Mouse (Mus musculus) MEL (cell line): ENCODE measurements at regions not wholly inside any gene's neighbourhood (a gene's known extent, or its start where the extent isn't known, plus 50 kb on each side); places are given as distances from the start of the nearest gene placed in this dataset.

ENCODE experiments used
- DNase-seq: peaks from one replicate; pipeline ENCODE4 v3.0.0; 2011; ENCODE audit warnings: low read depth, low spot score
- H3K27ac ChIP-seq: 2 replicates; pipeline ENCODE4 v1.5.1; 2012; ENCODE audit warnings: low read depth, mild to moderate bottlenecking, control low read depth, low read length, moderate library complexity; ENCODE audit not compliant: control insufficient read depth
- H3K27me3 ChIP-seq, 2 experiments: fragments of 150-350 bp in 1 of 2; sonication (generic) in 1 of 2; 2 replicates each; pipeline ENCODE4 v1.6.1; 2012; ENCODE audit warnings: low read length in 2 of 2, mild to moderate bottlenecking in 2 of 2, improper control_type of control experiment in 1 of 2, moderate library complexity in 1 of 2; ENCODE audit not compliant: insufficient read depth in 2 of 2, control insufficient read depth in 1 of 2
- H3K36me3 ChIP-seq, 2 experiments: 2 replicates each; pipeline ENCODE4 v1.6.1; 2012 to 2014; ENCODE audit warnings: low read length in 2 of 2, improper control_type of control experiment in 1 of 2, inconsistent platforms in 1 of 2, mild to moderate bottlenecking in 1 of 2; ENCODE audit not compliant: insufficient read depth in 2 of 2, control insufficient read depth in 1 of 2
- H3K4me1 ChIP-seq, 2 experiments: fragments of 150-350 bp in 1 of 2; sonication (generic) in 1 of 2; 2 replicates each; pipeline ENCODE4 v1.6.1; 2012; ENCODE audit warnings: low read length in 2 of 2, improper control_type of control experiment in 1 of 2, mild to moderate bottlenecking in 1 of 2; ENCODE audit not compliant: insufficient read depth in 2 of 2, control insufficient read depth in 1 of 2
- H3K4me3 ChIP-seq, 2 experiments: fragments of 150-350 bp in 1 of 2; sonication (generic) in 1 of 2; 2 replicates each; pipeline ENCODE4 v1.5.1; 2012; ENCODE audit warnings: low read depth in 2 of 2, low read length in 2 of 2, mild to moderate bottlenecking in 2 of 2, moderate library complexity in 2 of 2, control low read depth in 1 of 2, improper control_type of control experiment in 1 of 2; ENCODE audit not compliant: control insufficient read depth in 1 of 2, insufficient read depth in 1 of 2
- H3K79me2 ChIP-seq: 2 replicates; pipeline ENCODE4 v1.6.1; 2012; ENCODE audit warnings: mild to moderate bottlenecking, low read length, moderate library complexity; ENCODE audit not compliant: control insufficient read depth, poor library complexity, insufficient read depth
- H3K9ac ChIP-seq: 2 replicates; pipeline ENCODE4 v1.6.1; 2012; ENCODE audit warnings: low read depth, mild to moderate bottlenecking, control low read depth, low read length, moderate library complexity; ENCODE audit not compliant: control insufficient read depth, poor library complexity, severe bottlenecking
- H3K9me3 ChIP-seq: fragments of 150-350 bp; sonication (generic); replicated peaks from 2 replicates; pipeline ENCODE4 v1.6.1; 2012; ENCODE audit warnings: mild to moderate bottlenecking, low read length, improper control_type of control experiment, moderate library complexity; ENCODE audit not compliant: insufficient read depth
- CHD1 ChIP-seq: IDR thresholded peaks from 2 replicates; pipeline ENCODE4 v1.6.1; 2012; ENCODE audit warnings: low read depth, mild to moderate bottlenecking, inconsistent platforms, low read length, improper control_type of control experiment
- CHD2 ChIP-seq: IDR thresholded peaks from 2 replicates; pipeline ENCODE4 v1.6.1; 2011; ENCODE audit warnings: low read length, improper control_type of control experiment
- ELF1 ChIP-seq: IDR thresholded peaks from 2 replicates; pipeline ENCODE4 v1.6.1; 2014; ENCODE audit warnings: low read depth, mild to moderate bottlenecking, inconsistent platforms, low read length, improper control_type of control experiment, moderate library complexity
- EP300 ChIP-seq, 2 experiments: IDR thresholded peaks; 2 replicates each; pipeline ENCODE4 v1.6.1; 2011; ENCODE audit warnings: improper control_type of control experiment in 2 of 2, low read length in 2 of 2, low read depth in 1 of 2, mild to moderate bottlenecking in 1 of 2
- ETS1 ChIP-seq: IDR thresholded peaks from 2 replicates; pipeline ENCODE4 v1.6.1; 2012; ENCODE audit warnings: low read depth, mild to moderate bottlenecking, inconsistent platforms, low read length, improper control_type of control experiment, moderate library complexity
- HCFC1 ChIP-seq: IDR thresholded peaks from 2 replicates; pipeline ENCODE4 v1.6.1; 2012; ENCODE audit warnings: low read depth, mild to moderate bottlenecking, inconsistent platforms, low read length, improper control_type of control experiment, moderate library complexity
- MEF2A ChIP-seq: IDR thresholded peaks from 2 replicates; pipeline ENCODE4 v1.6.1; 2014; ENCODE audit warnings: low read depth, mild to moderate bottlenecking, inconsistent platforms, low read length, improper control_type of control experiment; ENCODE audit not compliant: poor library complexity, insufficient replicate concordance, severe bottlenecking; ENCODE audit errors: extremely low read depth
- MYC ChIP-seq: IDR thresholded peaks from 2 replicates; pipeline ENCODE4 v1.6.1; 2011; ENCODE audit warnings: low read depth, mild to moderate bottlenecking, low read length, improper control_type of control experiment, moderate library complexity
- POLR2A ChIP-seq, 2 experiments: IDR thresholded peaks; 2 replicates each; pipeline ENCODE4 v1.6.1; 2011 to 2012; ENCODE audit warnings: low read length in 2 of 2, mild to moderate bottlenecking in 2 of 2, control low read depth in 1 of 2, improper control_type of control experiment in 1 of 2, low read depth in 1 of 2, moderate library complexity in 1 of 2; ENCODE audit not compliant: control insufficient read depth in 1 of 2, insufficient read depth in 1 of 2, poor library complexity in 1 of 2
- POLR2AphosphoS5 ChIP-seq: IDR thresholded peaks from 2 replicates; pipeline ENCODE4 v1.6.1; 2012; ENCODE audit warnings: low read depth, borderline replicate concordance, mild to moderate bottlenecking, inconsistent platforms, low read length, moderate library complexity, mixed read lengths
- RAD21 ChIP-seq: IDR thresholded peaks from 2 replicates; pipeline ENCODE4 v1.6.1; 2011; ENCODE audit warnings: mild to moderate bottlenecking, low read depth, low read length, improper control_type of control experiment
- RCOR1 ChIP-seq: IDR thresholded peaks from 2 replicates; pipeline ENCODE4 v1.6.1; 2012; ENCODE audit warnings: low read depth, mild to moderate bottlenecking, inconsistent platforms, low read length, improper control_type of control experiment
- SMC3 ChIP-seq: IDR thresholded peaks from 2 replicates; pipeline ENCODE4 v1.6.1; 2011; ENCODE audit warnings: low read depth, low read length, improper control_type of control experiment
- TCF12 ChIP-seq: IDR thresholded peaks from 2 replicates; pipeline ENCODE4 v1.6.1; 2014; ENCODE audit warnings: low read depth, mild to moderate bottlenecking, inconsistent platforms, low read length, improper control_type of control experiment, moderate library complexity

DNA sequence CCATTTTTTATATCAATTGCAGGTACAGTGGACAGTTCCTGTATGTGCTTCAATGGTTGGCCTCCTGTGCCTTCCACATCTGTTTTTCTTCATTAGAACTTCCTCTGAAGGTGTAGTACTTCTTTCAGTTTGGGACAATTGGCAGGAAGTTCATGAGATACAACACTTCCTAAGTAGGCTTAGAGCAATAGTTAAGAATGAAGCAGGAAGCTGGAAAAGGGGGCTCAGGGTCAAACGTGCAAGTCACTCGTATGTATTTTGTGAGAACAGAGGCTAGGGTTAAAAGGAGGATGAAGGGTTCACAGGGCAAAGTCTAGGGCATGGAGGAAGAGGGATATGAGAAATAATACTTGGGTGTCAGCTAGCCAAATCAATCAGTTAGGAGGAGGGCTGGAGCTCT, 55.7 kb upstream of the Ptprm start:
- no peaks in the 10 kb centered on the region for H3K36me3 ChIP-seq
- no peak overlapping the region for H3K4me3 ChIP-seq
- no peak overlapping the region for H3K27ac ChIP-seq
- no peak overlapping the region for H3K9ac ChIP-seq
- TF ChIP-seq ELF1, result no peak
- H3K79me2 ChIP-seq, result no peaks in the 10 kb centered on the region
- no peaks in the 10 kb centered on the region for H3K9me3 ChIP-seq
- H3K4me1 ChIP-seq, result no peaks in the 10 kb centered on the region
- DNase-seq, result no peak
- no peaks in the 10 kb centered on the region for H3K27me3 ChIP-seq

DNA sequence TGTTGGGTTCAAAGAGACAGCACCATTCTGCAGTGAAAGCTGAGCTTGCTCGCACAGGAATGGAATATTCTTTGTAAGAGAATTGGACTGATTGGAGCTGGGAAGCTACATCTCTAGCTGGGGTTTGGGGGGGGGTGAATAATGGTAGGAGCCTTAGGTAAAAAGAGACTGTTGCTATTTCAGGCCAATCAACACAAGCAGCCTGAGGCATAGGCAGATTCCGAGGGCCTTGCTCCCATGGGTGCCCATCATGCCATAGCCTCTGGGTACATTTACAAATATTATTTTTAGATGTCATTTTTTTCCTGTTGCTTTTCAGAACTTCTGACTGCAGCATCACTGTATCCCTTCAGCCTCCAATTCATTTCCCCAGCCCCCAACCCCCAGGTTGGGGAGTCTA, 51.7 kb upstream of the Ptprm start:
- Histone ChIP-seq H3K27me3 (no peaks in the 10 kb centered on the region), H3K4me1 (no peaks in the 10 kb centered on the region), H3K4me3 (no peak overlapping the region), H3K9me3 (no peaks in the 10 kb centered on the region)
- TF ChIP-seq POLR2AphosphoS5, result no peak
- no peak for TF ChIP-seq SMC3
- TF ChIP-seq POLR2A (IDR thresholded peaks at IDR 0.05; ENCODE audit: control insufficient read depth in 1 of 2, insufficient read depth in 1 of 2, low read depth in 1 of 2, low read length in 2 of 2, poor library complexity in 1 of 2), result no peak
- no peak for TF ChIP-seq MYC
- TF ChIP-seq TCF12, result no peak
- no peak for TF ChIP-seq EP300 (IDR thresholded peaks at IDR 0.05; ENCODE audit: low read depth in 1 of 2, low read length in 2 of 2)
- TF ChIP-seq CHD1, result no peak
- no peak for TF ChIP-seq RAD21
- no peak for TF ChIP-seq MEF2A
- no peak for TF ChIP-seq CHD2
- TF ChIP-seq HCFC1, result no peak
- TF ChIP-seq ETS1, result no peak
- TF ChIP-seq RCOR1, result no peak
- TF ChIP-seq, all 39 proteins: peak for 0
- DNase-seq, result no peak
- no peak overlapping the region for H3K27ac ChIP-seq
- no peak overlapping the region for H3K9ac ChIP-seq
- no peaks in the 10 kb centered on the region for H3K36me3 ChIP-seq
- H3K79me2 ChIP-seq, result no peaks in the 10 kb centered on the region
